Mouse (Mus musculus) stomach, embryonic 14.5 days (tissue): Measurements from ENCODE around the gene Vldlr. TPM values are rescaled to one million over a fixed set of nuclear protein-coding genes. Genes with fewer than 3 reads are reported as not detected.

ENCODE experiments used
- polyA plus RNA-seq: library from polyadenylated mRNA; unstranded; fragments of >200 nt; fragmentation: Nextera tagmentation; extraction: Ambion mirVana; gene quantifications from 2 replicates; pipeline ENCODE4 v1.2.1, GENCODE M21; 2014

The Vldlr gene
- polyA plus RNA-seq, 1 experiment from 2014 or later = 5.9 TPM

Other genes with a start within 250 kb of the Vldlr start
- 0.06 TPM in 1 of 2 replicates, not detected in the other for gene Kcnv2, start 106.1 kb downstream of the Vldlr start, polyA plus RNA-seq
- 68.3 and 71.7 TPM in 2 replicates for gene Pum3, start 213.3 kb downstream of the Vldlr start, polyA plus RNA-seq